Mouse (Mus musculus): ENCODE data around the gene Eps8. TPM values are rescaled to one million over a fixed set of nuclear protein-coding genes. Genes with fewer than 3 reads are reported as not detected.

Gene Eps8
- polyA plus RNA-seq, 1 experiment from 2014 or later: 7.0 TPM

- DNase-seq (ENCODE audit: low spot score): peak; percentile 35
- 77% methylated on average over 8 of the region's 8 CpGs for WGBS
Observed at GRCm38 (mm10) chr6:137633121-137633520, 21.6 kb downstream of the Eps8 start.

GRCm38 (mm10) chr6:137630387-137630786, 24.3 kb downstream of the Eps8 start:
- peaks cover 18% of the 10 kb centered on the region for H3K4me1 ChIP-seq
- no peaks in the 10 kb centered on the region for H3K27me3 ChIP-seq (ENCODE audit: low read depth, poor library complexity, severe bottlenecking)
- H3K27ac ChIP-seq: no peak overlapping the region
- no peak for DNase-seq (ENCODE audit: low spot score)
- no peaks in the 10 kb centered on the region for H3K9me3 ChIP-seq (replicated peaks)
- H3K4me3 ChIP-seq: no peak overlapping the region
- no peaks in the 10 kb centered on the region for H3K36me3 ChIP-seq
- 80% methylated on average over 13 of the region's 13 CpGs for WGBS

More at GRCm38 (mm10) chr6:137633121-137633520, 21.6 kb downstream of the Eps8 start:
- no peaks in the 10 kb centered on the region for H3K36me3 ChIP-seq
- peaks cover 18% of the 10 kb centered on the region for H3K4me1 ChIP-seq
- no peaks in the 10 kb centered on the region for H3K9me3 ChIP-seq (replicated peaks)
- no peak overlapping the region for H3K4me3 ChIP-seq
- no peaks in the 10 kb centered on the region for H3K27me3 ChIP-seq (ENCODE audit: low read depth, poor library complexity, severe bottlenecking)
- H3K27ac ChIP-seq: peak overlapping the region; percentile 77

GRCm38 (mm10) chr6:137629603-137630231, 25.0 kb downstream of the Eps8 start:
- peaks cover 18% of the 10 kb centered on the region for H3K4me1 ChIP-seq

GRCm38 (mm10) chr6:137628715-137629114, 26.0 kb downstream of the Eps8 start:
- no peaks in the 10 kb centered on the region for H3K9me3 ChIP-seq (replicated peaks)
- H3K4me1 ChIP-seq: peaks cover 14% of the 10 kb centered on the region
- H3K36me3 ChIP-seq: no peaks in the 10 kb centered on the region
- H3K27ac ChIP-seq: no peak overlapping the region
- H3K4me3 ChIP-seq: no peak overlapping the region
- no peak for DNase-seq (ENCODE audit: low spot score)
- H3K27me3 ChIP-seq (ENCODE audit: low read depth, poor library complexity, severe bottlenecking): no peaks in the 10 kb centered on the region
- 79% methylated on average over 6 of the region's 6 CpGs for WGBS

More at GRCm38 (mm10) chr6:137629603-137630231, 25.0 kb downstream of the Eps8 start:
- DNase-seq (ENCODE audit: low spot score): no peak
- Histone ChIP-seq H3K9me3 (replicated peaks) (no peaks in the 10 kb centered on the region), H3K27ac (no peak overlapping the region), H3K4me3 (no peak overlapping the region), H3K36me3 (no peaks in the 10 kb centered on the region), H3K27me3 (ENCODE audit: low read depth, poor library complexity, severe bottlenecking) (no peaks in the 10 kb centered on the region)
- WGBS: 90% methylated on average over 13 of the region's 13 CpGs

- H3K4me1 ChIP-seq: no peaks in the 10 kb centered on the region
- WGBS: 98% methylated on average over 2 of the region's 2 CpGs
- H3K27me3 ChIP-seq (ENCODE audit: low read depth, poor library complexity, severe bottlenecking): no peaks in the 10 kb centered on the region
- no peak overlapping the region for H3K27ac ChIP-seq
- H3K9me3 ChIP-seq (replicated peaks): no peaks in the 10 kb centered on the region
- no peaks in the 10 kb centered on the region for H3K36me3 ChIP-seq
- H3K4me3 ChIP-seq: no peak overlapping the region
- no peak for DNase-seq (ENCODE audit: low spot score)
Observed at GRCm38 (mm10) chr6:137621021-137621420, 33.7 kb downstream of the Eps8 start.

GRCm38 (mm10) chr6:137613903-137614302, 40.8 kb downstream of the Eps8 start:
- Histone ChIP-seq H3K27ac (no peak overlapping the region), H3K9me3 (replicated peaks) (no peaks in the 10 kb centered on the region), H3K4me1 (0 out of 2 replicates have a peak, but pooled peaks cover 4% of the 10 kb centered on the region), H3K27me3 (ENCODE audit: low read depth, poor library complexity, severe bottlenecking) (no peaks in the 10 kb centered on the region), H3K36me3 (no peaks in the 10 kb centered on the region), H3K4me3 (no peak overlapping the region)
- no peak for DNase-seq (ENCODE audit: low spot score)
- WGBS: 56% methylated on average over 4 of the region's 4 CpGs

GRCm38 (mm10) chr6:137612071-137612547, 42.6 kb downstream of the Eps8 start:
- 0 out of 2 replicates have a peak, but pooled peaks cover 4% of the 10 kb centered on the region for H3K4me1 ChIP-seq
- H3K36me3 ChIP-seq: no peaks in the 10 kb centered on the region
- H3K27ac ChIP-seq: no peak overlapping the region
- no peak for DNase-seq (ENCODE audit: low spot score)
- 86% methylated on average over 2 of the region's 2 CpGs for WGBS
- H3K4me3 ChIP-seq: no peak overlapping the region
- H3K27me3 ChIP-seq (ENCODE audit: low read depth, poor library complexity, severe bottlenecking): no peaks in the 10 kb centered on the region
- H3K9me3 ChIP-seq (replicated peaks): no peaks in the 10 kb centered on the region

GRCm38 (mm10) chr6:137608160-137608930, 46.3 kb downstream of the Eps8 start:
- DNase-seq (ENCODE audit: low spot score): no peak
- Histone ChIP-seq H3K27me3 (ENCODE audit: low read depth, poor library complexity, severe bottlenecking) (no peaks in the 10 kb centered on the region), H3K4me1 (no peaks in the 10 kb centered on the region), H3K9me3 (replicated peaks) (no peaks in the 10 kb centered on the region), H3K36me3 (no peaks in the 10 kb centered on the region), H3K27ac (no peak overlapping the region), H3K4me3 (no peak overlapping the region)
- 93% methylated on average over 17 of the region's 17 CpGs for WGBS

GRCm38 (mm10) chr6:137606541-137606940, 48.1 kb downstream of the Eps8 start:
- H3K27ac ChIP-seq: no peak overlapping the region
- H3K4me3 ChIP-seq: no peak overlapping the region
- H3K4me1 ChIP-seq: no peaks in the 10 kb centered on the region
- no peaks in the 10 kb centered on the region for H3K9me3 ChIP-seq (replicated peaks)
- no peak for DNase-seq (ENCODE audit: low spot score)
- no peaks in the 10 kb centered on the region for H3K27me3 ChIP-seq (ENCODE audit: low read depth, poor library complexity, severe bottlenecking)
- WGBS: 93% methylated on average over 7 of the region's 7 CpGs
- H3K36me3 ChIP-seq: no peaks in the 10 kb centered on the region

- 80% methylated on average over 4 of the region's 4 CpGs for WGBS
- no peak overlapping the region for H3K4me3 ChIP-seq
- no peak for DNase-seq (ENCODE audit: low spot score)
- H3K4me1 ChIP-seq: no peaks in the 10 kb centered on the region
- no peaks in the 10 kb centered on the region for H3K27me3 ChIP-seq (ENCODE audit: low read depth, poor library complexity, severe bottlenecking)
- H3K27ac ChIP-seq: no peak overlapping the region
- no peaks in the 10 kb centered on the region for H3K36me3 ChIP-seq
- no peaks in the 10 kb centered on the region for H3K9me3 ChIP-seq (replicated peaks)
Observed at GRCm38 (mm10) chr6:137604417-137605248, 50.0 kb downstream of the Eps8 start.

- no peak overlapping the region for H3K27ac ChIP-seq
- no peaks in the 10 kb centered on the region for H3K27me3 ChIP-seq (ENCODE audit: low read depth, poor library complexity, severe bottlenecking)
- WGBS: 38% methylated on average over 7 of the region's 7 CpGs
- DNase-seq (ENCODE audit: low spot score): no peak
- no peaks in the 10 kb centered on the region for H3K4me1 ChIP-seq
- no peaks in the 10 kb centered on the region for H3K36me3 ChIP-seq
- no peak overlapping the region for H3K4me3 ChIP-seq
- H3K9me3 ChIP-seq (replicated peaks): no peaks in the 10 kb centered on the region
Observed at GRCm38 (mm10) chr6:137598306-137598705, 56.4 kb downstream of the Eps8 start.

GRCm38 (mm10) chr6:137597442-137598058, 57.1 kb downstream of the Eps8 start:
- Histone ChIP-seq H3K4me3 (no peak overlapping the region), H3K9me3 (replicated peaks) (no peaks in the 10 kb centered on the region), H3K4me1 (no peaks in the 10 kb centered on the region), H3K27me3 (ENCODE audit: low read depth, poor library complexity, severe bottlenecking) (no peaks in the 10 kb centered on the region), H3K27ac (no peak overlapping the region), H3K36me3 (no peaks in the 10 kb centered on the region)
- 90% methylated on average over 8 of the region's 8 CpGs for WGBS
- DNase-seq (ENCODE audit: low spot score): no peak

All from limb, embryonic 10.5 days (tissue).